Mouse (Mus musculus) C2C12 (cell line): ENCODE data around the gene Defb20.

Experiments used
- CTCF ChIP-seq: IDR thresholded peaks from one replicate; pipeline ENCODE4 v1.5.1; 2011; ENCODE audit not compliant: control insufficient read depth, insufficient read depth, insufficient read length
- MAX ChIP-seq: IDR thresholded peaks from one replicate; pipeline ENCODE4 v1.6.1; 2011; ENCODE audit warnings: mild to moderate bottlenecking, control low read depth
- MYOG ChIP-seq: IDR thresholded peaks from one replicate; pipeline ENCODE4 v1.6.1; 2011; ENCODE audit not compliant: control insufficient read depth, insufficient read length; ENCODE audit errors: extremely low read depth
- USF1 ChIP-seq: IDR thresholded peaks from one replicate; pipeline ENCODE4 v1.6.1; 2011; ENCODE audit warnings: low read depth, mild to moderate bottlenecking, control low read depth, moderate library complexity

DNA sequence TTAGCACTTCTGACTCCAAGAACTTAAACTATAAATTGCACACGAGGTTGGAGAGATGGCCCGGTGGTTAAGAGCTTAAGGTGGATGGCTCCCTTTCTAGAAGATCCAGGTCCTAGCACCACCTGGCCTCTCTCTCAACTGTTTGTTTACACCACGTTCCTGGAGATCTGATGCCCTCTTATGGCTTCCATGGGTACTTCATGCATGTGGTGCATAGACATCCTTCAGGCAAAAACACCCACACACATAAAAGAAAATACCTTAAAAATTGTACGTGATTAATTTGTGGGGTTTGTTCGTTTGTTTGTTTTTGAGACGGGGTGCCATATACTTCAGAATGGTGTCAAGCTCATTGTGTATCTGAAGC is 24.0 kb downstream of the Defb20 start:
- TF ChIP-seq CTCF (no peak), MAX (no peak), MYOG (no peak), USF1 (no peak)
